Mouse (Mus musculus): ENCODE data around the gene Atp6ap2. TPM values are rescaled to one million over a fixed set of nuclear protein-coding genes. Genes with fewer than 3 reads are reported as not detected.
"Not testable (repeated sequence)": the region's sequence is repeated elsewhere in the genome, so short reads cannot be mapped to it uniquely, and the experiment has no call there.

Atp6ap2 gene
- total and polyA plus RNA-seq, 2 experiments from 2014 or later = 124 to 259 TPM

DNA sequence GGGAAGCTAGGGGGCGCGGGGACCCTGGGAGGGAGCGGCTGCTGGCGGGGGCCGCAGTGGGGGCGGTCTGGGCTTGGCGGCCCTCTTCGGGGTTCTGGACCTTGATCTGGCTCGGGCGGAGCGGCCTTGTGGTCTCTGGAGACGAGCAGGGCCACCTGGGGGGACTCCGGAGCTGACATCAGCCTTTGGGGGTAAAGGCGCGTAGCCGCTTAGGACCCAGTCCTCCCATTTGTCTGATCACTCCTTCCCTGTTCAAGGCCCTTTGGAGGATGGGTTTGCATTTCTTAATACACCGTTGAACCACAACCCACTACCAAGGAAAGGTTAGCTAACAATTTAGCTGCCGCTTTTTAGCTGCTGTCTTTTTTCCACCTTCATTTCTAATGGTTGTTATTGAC is 356 bp downstream of the Atp6ap2 start:
- peak overlapping the region; percentile 86 for H3K27ac ChIP-seq
- 35% methylated on average over 18 of the region's 18 CpGs for WGBS
- H3K4me3 ChIP-seq (ENCODE audit: low read length) = peak overlapping the region; percentile 65
- ATAC-seq (peak; percentile 66), DNase-seq (ENCODE audit: low spot score) (no peak)
- no peak for TF ChIP-seq CTCF (IDR thresholded peaks at IDR 0.05; ENCODE audit: low read depth)
- H3K9me3 ChIP-seq (ENCODE audit: low read length) = no peaks in the 10 kb centered on the region
- H3K4me2 ChIP-seq (ENCODE audit: low read depth, low read length) = peak overlapping the region; percentile 48
- no peaks in the 10 kb centered on the region for H3K36me3 ChIP-seq (ENCODE audit: insufficient read depth, low read length)
- H3K9ac ChIP-seq (replicated peaks; ENCODE audit: low read length) = peak overlapping the region; percentile 77
- no peaks in the 10 kb centered on the region for H3K27me3 ChIP-seq (ENCODE audit: insufficient read depth, low read length)
- H3K4me1 ChIP-seq (ENCODE audit: insufficient read depth, low read length) = no peaks in the 10 kb centered on the region

- H3K4me1 ChIP-seq (ENCODE audit: insufficient read depth, low read length) = no peaks in the 10 kb centered on the region
- ATAC-seq (no peak), DNase-seq (ENCODE audit: low spot score) (no peak)
- no peak for TF ChIP-seq CTCF (IDR thresholded peaks at IDR 0.05; ENCODE audit: low read depth)
- no peak overlapping the region for H3K4me3 ChIP-seq (ENCODE audit: low read length)
- no peak overlapping the region for H3K4me2 ChIP-seq (ENCODE audit: low read depth, low read length)
- no peak overlapping the region for H3K9ac ChIP-seq (replicated peaks; ENCODE audit: low read length)
- H3K36me3 ChIP-seq (ENCODE audit: insufficient read depth, low read length) = no peaks in the 10 kb centered on the region
- no peaks in the 10 kb centered on the region for H3K9me3 ChIP-seq (ENCODE audit: low read length)
- 78% methylated on average over 8 of the region's 8 CpGs for WGBS
- H3K27me3 ChIP-seq (ENCODE audit: insufficient read depth, low read length) = no peaks in the 10 kb centered on the region
- no peak overlapping the region for H3K27ac ChIP-seq
Measured at GRCm38 (mm10) chrX:12591401-12591943, 3.9 kb downstream of the Atp6ap2 start.

DNA sequence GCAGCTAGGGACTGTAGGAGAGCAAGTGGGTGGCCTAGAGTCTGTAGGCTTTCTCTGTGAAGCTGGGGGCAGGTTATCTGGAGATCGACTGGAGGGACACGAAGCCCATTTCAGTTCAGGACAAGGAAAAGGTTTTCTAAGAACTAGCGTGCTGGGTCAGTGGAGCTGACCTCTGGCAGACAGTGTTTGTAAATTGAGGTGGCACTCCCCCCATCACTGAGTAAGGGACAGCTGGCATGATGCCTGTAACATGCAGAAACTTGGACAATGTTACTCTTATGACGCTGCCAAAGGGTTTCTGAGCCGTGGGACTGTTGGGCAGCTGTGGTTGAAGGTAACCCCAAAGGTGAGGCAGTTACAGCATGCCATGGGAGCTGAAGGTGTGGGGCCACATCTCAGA is 4.4 kb downstream of the Atp6ap2 start:
- Histone ChIP-seq H3K4me2 (ENCODE audit: low read depth, low read length) (no peak overlapping the region), H3K4me3 (ENCODE audit: low read length) (no peak overlapping the region), H3K9ac (replicated peaks; ENCODE audit: low read length) (no peak overlapping the region), H3K36me3 (ENCODE audit: insufficient read depth, low read length) (no peaks in the 10 kb centered on the region), H3K4me1 (ENCODE audit: insufficient read depth, low read length) (no peaks in the 10 kb centered on the region), H3K27ac (no peak overlapping the region), H3K9me3 (ENCODE audit: low read length) (no peaks in the 10 kb centered on the region), H3K27me3 (ENCODE audit: insufficient read depth, low read length) (no peaks in the 10 kb centered on the region)
- TF ChIP-seq CTCF (IDR thresholded peaks at IDR 0.05; ENCODE audit: low read depth) = no peak
- no peak for DNase-seq (ENCODE audit: low spot score)
- 62% methylated on average over 5 of the region's 5 CpGs for WGBS
- ATAC-seq = no peak

DNA sequence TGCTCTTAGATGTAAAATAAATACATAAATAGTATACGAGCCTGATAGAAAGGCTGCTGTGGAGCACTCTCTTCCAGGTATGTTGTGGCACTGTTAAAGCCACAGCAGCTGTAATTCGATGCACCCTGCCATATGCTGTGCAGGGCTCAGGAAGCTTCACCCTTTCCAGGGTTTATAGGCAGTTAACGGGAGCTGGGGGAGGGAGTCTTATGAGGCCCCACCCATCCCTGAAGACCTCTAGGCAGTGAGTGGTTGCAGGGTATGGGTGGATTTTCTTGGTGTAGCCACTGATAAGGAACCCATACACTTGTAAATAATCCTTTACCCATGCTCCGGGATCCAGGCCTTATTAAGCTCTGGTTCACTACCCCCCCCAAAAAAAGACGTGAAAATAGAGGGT is 6.2 kb downstream of the Atp6ap2 start:
- no peak overlapping the region for H3K4me2 ChIP-seq (ENCODE audit: low read depth, low read length)
- H3K27me3 ChIP-seq (ENCODE audit: insufficient read depth, low read length) = no peaks in the 10 kb centered on the region
- no peak for TF ChIP-seq CTCF (IDR thresholded peaks at IDR 0.05; ENCODE audit: low read depth)
- DNase-seq (ENCODE audit: low spot score) = no peak
- H3K36me3 ChIP-seq (ENCODE audit: insufficient read depth, low read length) = no peaks in the 10 kb centered on the region
- H3K4me1 ChIP-seq (ENCODE audit: insufficient read depth, low read length) = no peaks in the 10 kb centered on the region
- no peak overlapping the region for H3K9ac ChIP-seq (replicated peaks; ENCODE audit: low read length)
- no peak for ATAC-seq
- H3K9me3 ChIP-seq (ENCODE audit: low read length) = no peaks in the 10 kb centered on the region
- 84% methylated on average over 5 of the region's 5 CpGs for WGBS
- H3K4me3 ChIP-seq (ENCODE audit: low read length) = no peak overlapping the region
- no peak overlapping the region for H3K27ac ChIP-seq

- H3K9me3 ChIP-seq (ENCODE audit: low read length); DNase-seq (ENCODE audit: low spot score); H3K27ac ChIP-seq; H3K4me3 ChIP-seq (ENCODE audit: low read length); H3K4me2 ChIP-seq (ENCODE audit: low read depth, low read length); H3K36me3 ChIP-seq (ENCODE audit: insufficient read depth, low read length); H3K4me1 ChIP-seq (ENCODE audit: insufficient read depth, low read length); H3K9ac ChIP-seq (replicated peaks; ENCODE audit: low read length); ATAC-seq; H3K27me3 ChIP-seq (ENCODE audit: insufficient read depth, low read length): not testable (repeated sequence)
Measured at GRCm38 (mm10) chrX:12610541-12610940, 22.9 kb downstream of the Atp6ap2 start.

DNA sequence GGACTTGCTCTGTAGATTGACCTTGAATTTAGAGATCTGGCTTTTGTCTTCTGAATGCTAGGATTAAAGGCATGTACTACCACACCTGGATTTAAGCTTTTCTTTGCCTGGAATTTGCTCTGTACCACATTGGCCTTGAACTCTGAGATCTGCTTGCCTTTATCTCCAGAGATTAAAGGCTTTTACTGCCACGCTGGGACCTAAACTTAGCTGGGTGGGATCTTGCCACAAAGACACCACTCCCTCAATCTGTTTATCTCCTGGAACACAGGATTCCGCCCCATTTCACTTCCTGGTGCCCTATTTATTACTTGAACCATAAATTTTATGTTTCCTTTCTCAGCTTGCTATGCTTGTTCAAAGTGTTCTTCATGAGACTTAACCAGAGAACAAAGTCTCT is 23.6 kb downstream of the Atp6ap2 start:
- WGBS = 89% methylated on average over 2 of the region's 2 CpGs
- H3K36me3 ChIP-seq (ENCODE audit: insufficient read depth, low read length) = 0 out of 2 replicates have a peak, but pooled peaks cover 3% of the 10 kb centered on the region

DNA sequence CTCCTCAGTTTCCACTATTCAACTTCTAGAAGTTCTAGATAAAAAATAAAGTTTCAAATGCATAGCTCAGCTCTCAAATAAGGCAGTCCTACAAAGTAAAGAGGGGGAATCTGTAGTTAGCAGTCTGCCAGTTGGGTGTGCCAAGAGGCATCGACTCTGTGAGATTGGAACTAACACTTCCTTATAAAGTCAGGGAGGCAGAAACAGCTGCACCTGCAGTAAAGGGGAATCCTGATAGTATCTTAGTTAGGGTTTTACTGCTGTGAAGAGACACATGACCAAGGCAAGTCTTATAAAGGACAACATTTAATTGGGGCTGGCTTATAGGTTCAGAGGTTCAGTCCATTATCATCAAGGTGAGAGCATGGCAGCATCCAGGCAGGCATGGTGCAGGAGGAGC is 24.8 kb downstream of the Atp6ap2 start:
- not testable (repeated sequence) for H3K27me3 ChIP-seq (ENCODE audit: insufficient read depth, low read length); H3K9me3 ChIP-seq (ENCODE audit: low read length); H3K4me1 ChIP-seq (ENCODE audit: insufficient read depth, low read length); H3K27ac ChIP-seq; ATAC-seq; H3K4me3 ChIP-seq (ENCODE audit: low read length); H3K4me2 ChIP-seq (ENCODE audit: low read depth, low read length); H3K36me3 ChIP-seq (ENCODE audit: insufficient read depth, low read length); DNase-seq (ENCODE audit: low spot score); H3K9ac ChIP-seq (replicated peaks; ENCODE audit: low read length)
- 88% methylated on average over 1 of the region's 1 CpGs for WGBS

More for the DNA sequence above, 23.6 kb downstream of the Atp6ap2 start:
- H3K9ac ChIP-seq (replicated peaks; ENCODE audit: low read length) = no peak overlapping the region
- H3K4me1 ChIP-seq (ENCODE audit: insufficient read depth, low read length) = no peaks in the 10 kb centered on the region
- no peak overlapping the region for H3K4me2 ChIP-seq (ENCODE audit: low read depth, low read length)
- DNase-seq (ENCODE audit: low spot score) (no peak), ATAC-seq (no peak)
- no peak overlapping the region for H3K27ac ChIP-seq
- no peaks in the 10 kb centered on the region for H3K9me3 ChIP-seq (ENCODE audit: low read length)
- no peak for TF ChIP-seq CTCF (IDR thresholded peaks at IDR 0.05; ENCODE audit: low read depth)
- H3K27me3 ChIP-seq (ENCODE audit: insufficient read depth, low read length) = no peaks in the 10 kb centered on the region
- H3K4me3 ChIP-seq (ENCODE audit: low read length) = no peak overlapping the region
